Mouse (Mus musculus): Measurements from ENCODE around the gene Irf1. TPM values are rescaled to one million over a fixed set of nuclear protein-coding genes. Genes with fewer than 3 reads are reported as not detected.

Irf1 gene
- polyA plus RNA-seq, 1 experiment = 3.4 TPM

DNA sequence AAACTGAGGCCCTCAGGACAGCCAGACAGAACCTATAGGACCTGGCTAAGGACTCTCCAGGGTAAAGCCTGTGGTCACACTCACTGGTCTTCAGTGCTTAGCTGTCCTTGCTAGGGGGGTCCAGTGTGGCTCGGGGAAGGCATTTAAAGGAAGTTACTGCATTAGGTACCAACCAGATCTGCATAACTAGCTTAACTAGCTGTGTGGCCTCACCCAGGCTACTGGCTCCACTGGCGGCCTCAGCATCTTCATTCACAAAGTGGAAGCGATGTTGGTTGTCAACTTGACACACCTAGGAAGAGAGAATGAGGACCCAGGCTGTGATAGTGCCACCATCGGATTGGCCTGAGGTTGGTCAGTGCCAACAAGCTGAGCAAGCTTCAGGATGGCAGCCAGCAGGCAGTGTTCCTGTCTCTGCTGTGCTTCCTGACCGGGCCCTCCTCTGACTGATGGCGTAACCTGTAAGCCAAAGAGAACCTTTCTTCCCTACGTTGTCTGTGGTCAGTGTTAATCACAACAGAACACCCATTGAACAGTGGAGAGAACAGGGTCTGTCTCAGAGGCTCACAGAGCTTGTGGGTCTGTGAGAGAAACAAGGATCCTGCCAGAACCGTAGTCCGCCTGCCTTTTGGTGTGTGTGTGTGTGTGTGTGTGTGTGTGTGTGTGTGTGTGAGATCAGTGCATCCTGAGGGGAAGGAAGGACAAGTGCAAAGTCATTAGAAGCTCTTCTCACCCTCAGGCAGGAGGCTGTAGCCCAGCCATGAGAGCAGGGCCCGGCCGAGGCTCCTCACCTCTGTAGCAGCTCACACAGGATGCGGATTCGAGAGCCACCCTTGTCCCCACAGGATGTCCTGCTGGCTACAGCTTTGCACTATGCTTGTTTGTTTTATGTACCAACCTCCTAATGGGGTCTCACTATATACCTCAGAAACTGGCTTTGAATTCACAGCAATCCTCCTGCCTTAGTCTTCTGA lies 16.5 kb downstream of the Irf1 start:
- no peak for DNase-seq (ENCODE audit: low read depth)
- TF ChIP-seq POLR2A (IDR thresholded peaks at IDR 0.05; ENCODE audit: borderline replicate concordance, extremely low read depth, insufficient read depth, insufficient read length, poor library complexity, severe bottlenecking) (no peak), CTCF (IDR thresholded peaks at IDR 0.05; ENCODE audit: borderline replicate concordance, extremely low read depth, insufficient read depth, insufficient read length) (no peak)

DNA sequence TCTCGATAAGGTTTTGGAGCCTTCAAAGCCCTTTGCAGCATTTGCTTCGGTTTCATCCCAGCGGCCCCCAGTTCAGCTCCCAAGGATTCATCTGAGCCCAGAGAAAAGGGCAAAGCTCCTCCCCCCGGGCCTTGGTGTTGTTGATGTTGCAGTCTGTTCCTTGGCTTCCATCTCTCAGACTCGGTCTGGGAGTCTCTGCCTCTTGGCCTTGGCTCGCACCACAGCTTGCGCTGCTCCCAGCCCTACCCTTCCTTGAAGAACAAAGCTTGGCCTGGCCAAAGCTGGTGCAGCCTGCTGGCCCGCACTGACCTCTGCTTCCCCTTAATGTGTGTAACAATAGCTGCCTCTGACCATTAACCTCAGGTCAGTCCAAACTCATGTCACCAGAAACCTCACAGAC lies 18.4 kb downstream of the Irf1 start:
- TF ChIP-seq POLR2A (IDR thresholded peaks at IDR 0.05; ENCODE audit: borderline replicate concordance, extremely low read depth, insufficient read depth, insufficient read length, poor library complexity, severe bottlenecking) (no peak), CTCF (IDR thresholded peaks at IDR 0.05; ENCODE audit: borderline replicate concordance, extremely low read depth, insufficient read depth, insufficient read length) (no peak)
- no peak for DNase-seq (ENCODE audit: low read depth)

DNA sequence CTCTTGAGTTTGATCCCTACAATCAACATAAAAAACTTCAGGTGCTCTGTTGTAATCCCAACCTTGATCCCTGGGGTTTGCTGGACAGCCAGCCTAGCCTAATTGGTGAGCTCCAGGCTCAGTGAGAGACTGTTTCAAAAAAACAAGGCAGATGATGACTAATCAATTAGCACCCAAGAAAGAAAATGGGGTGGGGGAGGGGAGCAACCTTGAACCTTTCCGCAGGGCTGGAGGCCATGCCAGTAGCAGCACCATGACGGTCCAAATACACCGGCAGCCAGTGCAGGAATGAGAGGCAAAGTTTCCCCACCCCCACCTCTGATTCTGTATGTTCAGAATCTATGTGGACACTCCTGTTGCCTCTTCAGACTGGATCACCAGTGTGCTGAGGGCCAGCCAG lies 19.5 kb downstream of the Irf1 start:
- DNase-seq (ENCODE audit: low read depth) = no peak
- TF ChIP-seq POLR2A (IDR thresholded peaks at IDR 0.05; ENCODE audit: borderline replicate concordance, extremely low read depth, insufficient read depth, insufficient read length, poor library complexity, severe bottlenecking) (no peak), CTCF (IDR thresholded peaks at IDR 0.05; ENCODE audit: borderline replicate concordance, extremely low read depth, insufficient read depth, insufficient read length) (no peak)

DNA sequence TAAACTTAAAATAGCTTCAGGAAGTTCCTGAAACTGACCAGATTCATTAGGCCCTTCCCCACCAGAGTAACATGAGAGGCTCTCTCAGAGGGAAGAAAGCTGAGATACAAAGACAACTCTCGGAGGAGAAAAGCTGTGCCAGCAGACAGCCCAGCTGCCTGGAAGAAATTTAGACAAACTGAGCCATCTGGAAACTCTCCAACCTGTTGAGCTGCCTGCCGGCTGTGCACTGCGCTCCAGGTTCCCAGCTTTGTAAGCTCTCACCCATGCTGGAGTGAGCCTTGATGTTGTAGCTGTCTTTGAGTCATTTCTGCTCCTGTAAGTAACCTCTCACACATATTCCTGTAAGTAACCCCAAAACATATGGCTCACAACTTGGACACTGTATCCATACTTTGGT lies 23.2 kb downstream of the Irf1 start:
- TF ChIP-seq CTCF (IDR thresholded peaks at IDR 0.05; ENCODE audit: borderline replicate concordance, extremely low read depth, insufficient read depth, insufficient read length) (no peak), POLR2A (IDR thresholded peaks at IDR 0.05; ENCODE audit: borderline replicate concordance, extremely low read depth, insufficient read depth, insufficient read length, poor library complexity, severe bottlenecking) (no peak)
- DNase-seq (ENCODE audit: low read depth) = peak; percentile 71

DNA sequence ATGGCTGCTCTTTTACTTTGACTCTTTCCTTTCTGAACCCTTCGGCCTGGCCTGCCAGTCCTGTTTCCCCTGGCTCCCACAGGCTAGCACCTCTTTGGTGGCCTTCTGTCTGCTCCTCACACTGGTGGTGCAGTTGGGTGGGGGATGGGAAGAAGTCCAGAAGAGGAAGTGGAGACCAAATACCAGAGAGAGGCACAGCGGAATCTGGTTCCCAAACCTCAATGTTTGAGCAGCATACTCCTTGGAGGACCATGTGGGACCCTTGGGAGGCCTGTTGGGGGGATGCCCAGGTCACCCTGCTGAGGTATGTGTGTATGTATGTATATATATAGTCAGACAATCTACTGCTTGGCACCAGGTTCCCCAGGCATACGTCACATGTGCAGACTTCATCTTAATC lies 24.2 kb downstream of the Irf1 start:
- no peak for DNase-seq (ENCODE audit: low read depth)
- TF ChIP-seq POLR2A (IDR thresholded peaks at IDR 0.05; ENCODE audit: borderline replicate concordance, extremely low read depth, insufficient read depth, insufficient read length, poor library complexity, severe bottlenecking) = no peak
- no peak for TF ChIP-seq CTCF (IDR thresholded peaks at IDR 0.05; ENCODE audit: borderline replicate concordance, extremely low read depth, insufficient read depth, insufficient read length)

DNA sequence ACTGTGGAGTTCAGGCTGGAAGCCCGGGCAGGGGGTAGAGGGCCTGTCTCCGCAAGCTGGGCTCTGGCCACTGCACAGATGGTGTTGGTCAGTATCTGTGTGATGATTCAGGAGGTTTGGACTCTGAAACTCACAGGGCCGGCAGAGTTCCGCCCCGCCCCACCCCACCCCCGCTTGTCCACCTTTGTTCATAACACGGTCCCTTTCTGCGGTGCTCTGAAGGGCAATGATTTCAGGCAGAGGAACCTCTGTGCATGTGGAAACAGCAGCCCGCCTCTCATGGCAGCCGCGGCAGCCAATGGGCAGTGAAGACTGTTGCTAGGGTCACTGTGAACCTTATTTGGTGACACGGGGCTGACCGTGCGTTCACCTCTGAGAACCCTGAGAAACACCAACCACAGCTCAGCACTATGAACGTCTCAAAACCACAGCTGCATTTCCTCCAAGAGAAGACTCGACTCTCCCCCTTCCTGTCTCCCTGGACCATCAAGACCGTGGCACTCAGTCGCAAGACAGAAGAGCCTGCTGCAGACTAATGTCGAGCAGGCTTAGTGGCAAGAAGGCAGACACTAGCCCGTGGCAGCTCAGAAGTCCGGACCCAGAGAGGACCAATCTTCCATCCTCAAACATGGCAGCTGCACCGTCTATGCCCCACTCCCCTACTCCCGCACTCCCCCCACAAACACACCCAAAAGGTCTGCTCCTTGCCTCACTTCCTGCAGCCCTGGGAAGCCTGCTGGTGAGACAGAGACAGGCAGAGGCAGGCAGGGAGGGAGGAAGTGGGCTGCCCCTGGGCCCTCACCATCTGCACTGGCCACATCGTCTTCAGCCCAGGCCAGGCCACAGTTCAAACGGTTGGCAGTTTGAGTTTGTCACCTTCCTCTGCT lies 25.1 kb downstream of the Irf1 start:
- TF ChIP-seq CTCF (IDR thresholded peaks at IDR 0.05; ENCODE audit: borderline replicate concordance, extremely low read depth, insufficient read depth, insufficient read length) = no peak
- no peak for TF ChIP-seq POLR2A (IDR thresholded peaks at IDR 0.05; ENCODE audit: borderline replicate concordance, extremely low read depth, insufficient read depth, insufficient read length, poor library complexity, severe bottlenecking)
- no peak for DNase-seq (ENCODE audit: low read depth)

DNA sequence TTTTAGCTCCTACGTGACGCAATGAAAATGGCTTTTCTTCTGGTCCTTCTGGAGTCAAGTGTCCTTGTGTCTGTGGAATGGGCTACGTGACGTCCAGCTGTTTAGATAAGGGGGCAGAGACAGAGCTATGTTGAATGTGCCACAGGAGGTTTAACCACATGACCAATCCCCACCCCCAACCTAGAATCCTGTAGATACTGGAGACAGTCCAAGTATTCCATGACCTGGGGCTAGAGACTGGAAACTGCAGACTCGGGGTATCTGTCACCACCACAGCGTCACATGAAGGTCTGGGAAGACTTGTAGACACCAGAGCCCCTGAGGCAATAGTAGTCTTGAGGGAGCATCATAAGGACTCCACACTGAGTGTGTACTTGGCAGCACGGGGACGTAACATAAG lies 26.0 kb downstream of the Irf1 start:
- TF ChIP-seq CTCF (IDR thresholded peaks at IDR 0.05; ENCODE audit: borderline replicate concordance, extremely low read depth, insufficient read depth, insufficient read length) (no peak), POLR2A (IDR thresholded peaks at IDR 0.05; ENCODE audit: borderline replicate concordance, extremely low read depth, insufficient read depth, insufficient read length, poor library complexity, severe bottlenecking) (no peak)
- DNase-seq (ENCODE audit: low read depth) = no peak

DNA sequence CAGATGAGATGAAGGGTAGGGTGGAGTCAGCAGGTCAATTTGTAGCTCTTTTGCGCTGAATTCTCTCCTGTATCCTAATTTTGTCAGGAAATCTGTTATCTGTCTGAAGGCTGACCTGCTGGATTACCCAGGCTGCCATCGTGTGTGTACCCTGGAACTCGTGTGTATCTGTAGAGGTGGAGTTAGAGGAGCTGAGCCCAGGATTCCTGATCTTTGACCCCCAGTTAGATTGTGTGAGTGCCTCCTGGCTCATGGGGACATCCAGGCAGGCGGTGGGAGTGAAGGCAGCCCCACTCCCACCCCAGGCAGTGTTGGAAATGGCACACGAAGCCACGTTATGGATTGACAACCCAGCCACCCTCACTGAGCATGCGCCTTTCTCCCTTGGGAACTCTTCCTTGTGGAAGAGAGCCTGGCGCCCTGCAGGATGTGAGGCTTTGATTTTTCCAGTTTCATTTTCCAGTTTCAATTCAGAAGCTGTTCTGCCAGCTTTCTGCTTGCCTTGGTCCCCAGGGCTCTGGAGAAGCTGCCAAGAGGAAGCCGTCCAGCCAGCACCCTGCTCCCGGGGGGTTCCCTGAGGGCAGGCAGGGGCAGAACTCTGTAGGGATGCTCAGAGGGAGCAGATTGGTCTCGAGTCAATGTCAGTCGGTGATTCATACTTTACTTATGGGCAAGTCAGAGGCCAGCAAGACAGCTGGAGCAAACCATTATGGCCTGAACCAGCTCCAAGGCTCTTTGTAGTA lies 26.8 kb downstream of the Irf1 start:
- TF ChIP-seq POLR2A (IDR thresholded peaks at IDR 0.05; ENCODE audit: borderline replicate concordance, extremely low read depth, insufficient read depth, insufficient read length, poor library complexity, severe bottlenecking) = no peak
- TF ChIP-seq CTCF (IDR thresholded peaks at IDR 0.05; ENCODE audit: borderline replicate concordance, extremely low read depth, insufficient read depth, insufficient read length) = no peak
- DNase-seq (ENCODE audit: low read depth) = peak; percentile 39

DNA sequence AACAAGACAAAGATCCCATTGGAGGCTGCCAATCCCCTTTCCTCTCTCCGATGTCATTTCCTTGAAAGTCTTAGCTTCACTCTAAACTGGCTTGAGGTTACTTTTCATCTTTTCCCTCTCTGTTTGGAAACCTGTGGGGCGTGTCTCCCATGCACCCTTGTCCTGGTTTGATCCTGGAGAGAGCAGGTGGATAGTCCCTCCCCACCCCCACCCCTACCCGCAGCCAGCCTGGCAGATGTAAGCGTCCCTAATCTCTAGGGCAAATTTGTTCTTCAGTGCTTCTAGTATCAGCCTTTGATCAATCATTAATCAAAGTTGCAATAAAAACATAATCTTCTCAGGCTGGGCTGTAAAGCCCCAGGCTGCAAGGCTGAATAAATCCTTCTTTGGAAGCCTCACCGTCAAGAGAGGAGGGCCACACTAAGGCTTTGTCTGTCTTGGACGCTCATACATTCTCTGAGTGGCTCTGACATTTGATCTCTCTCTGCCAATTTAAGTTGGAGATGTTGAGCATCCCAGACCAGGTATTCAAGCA lies 27.6 kb downstream of the Irf1 start:
- no peak for TF ChIP-seq CTCF (IDR thresholded peaks at IDR 0.05; ENCODE audit: borderline replicate concordance, extremely low read depth, insufficient read depth, insufficient read length)
- TF ChIP-seq POLR2A (IDR thresholded peaks at IDR 0.05; ENCODE audit: borderline replicate concordance, extremely low read depth, insufficient read depth, insufficient read length, poor library complexity, severe bottlenecking) = no peak
- DNase-seq (ENCODE audit: low read depth) = no peak

DNA sequence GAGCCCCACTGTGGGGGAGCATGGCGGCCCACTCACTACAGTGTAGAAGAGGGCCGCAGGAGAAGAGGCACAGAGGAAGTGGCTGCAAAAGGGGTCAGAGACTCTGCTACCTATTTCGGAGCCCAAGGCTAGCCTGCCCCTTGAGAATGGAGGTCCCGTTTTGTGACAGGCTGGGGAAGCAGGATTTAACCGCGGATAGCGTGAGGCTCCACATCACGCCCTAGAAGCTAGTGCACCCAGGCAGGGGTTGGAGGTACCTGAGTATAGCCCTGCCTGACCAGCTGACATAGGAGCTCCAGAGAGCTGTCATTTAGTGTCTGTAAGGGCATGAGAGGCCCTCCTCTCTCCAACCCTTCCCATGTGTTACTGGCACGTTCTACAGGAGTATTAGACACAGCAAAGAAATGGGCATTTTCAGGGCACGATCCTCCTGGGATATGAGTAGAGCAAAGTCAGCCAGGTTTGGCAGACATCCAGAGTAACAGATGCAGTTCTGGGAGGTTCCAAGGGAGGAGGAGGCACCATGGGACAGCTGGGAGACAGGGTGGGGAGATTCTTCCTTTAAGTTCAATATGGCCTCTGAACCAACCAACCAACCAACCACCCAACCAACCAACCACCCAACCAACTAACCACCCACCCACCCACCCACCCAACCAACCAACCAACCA lies 28.4 kb downstream of the Irf1 start:
- TF ChIP-seq POLR2A (IDR thresholded peaks at IDR 0.05; ENCODE audit: borderline replicate concordance, extremely low read depth, insufficient read depth, insufficient read length, poor library complexity, severe bottlenecking) (no peak), CTCF (IDR thresholded peaks at IDR 0.05; ENCODE audit: borderline replicate concordance, extremely low read depth, insufficient read depth, insufficient read length) (no peak)
- DNase-seq (ENCODE audit: low read depth) = no peak
